Mouse (Mus musculus) CH12.LX (cell line): Measurements from ENCODE around the gene Mecr. TPM values are rescaled to one million over a fixed set of nuclear protein-coding genes. Genes with fewer than 3 reads are reported as not detected.

Experiments
- DNase-seq: peaks from one replicate; pipeline ENCODE4 v3.0.0-alpha.2; 2013; ENCODE audit errors: extremely low read depth
- H3K27ac ChIP-seq: 2 replicates; pipeline ENCODE4 v1.5.1; 2012; ENCODE audit warnings: low read depth, mild to moderate bottlenecking, control low read depth, moderate library complexity; ENCODE audit not compliant: insufficient read depth
- H3K27me3 ChIP-seq: replicated peaks from 2 replicates; pipeline ENCODE3; 2012; ENCODE audit warnings: inconsistent platforms
- H3K36me3 ChIP-seq, 2 experiments: replicated peaks in 1 of 2; 2 replicates each; pipeline versions ENCODE3 to v1.6.1; 2012; ENCODE audit warnings: inconsistent platforms in 1 of 2, low read length in 1 of 2, mild to moderate bottlenecking in 1 of 2, mixed read lengths in 1 of 2, moderate library complexity in 1 of 2; ENCODE audit not compliant: control insufficient read depth in 1 of 2, insufficient read depth in 1 of 2
- H3K4me1 ChIP-seq, 2 experiments: 2 replicates each; pipeline ENCODE4 v1.6.1; 2012; ENCODE audit warnings: inconsistent platforms in 1 of 2, moderate library complexity in 1 of 2; ENCODE audit not compliant: insufficient read depth in 2 of 2, control insufficient read depth in 1 of 2
- H3K4me2 ChIP-seq: 2 replicates; pipeline ENCODE4 v1.6.1; 2012; ENCODE audit warnings: low read depth, mild to moderate bottlenecking, control low read depth; ENCODE audit not compliant: poor library complexity, insufficient read depth, severe bottlenecking
- H3K4me3 ChIP-seq, 3 experiments: fragments of 150-350 bp in 1 of 3; sonication (generic) in 1 of 3; replicated peaks in 1 of 3; 2 replicates each; pipeline versions ENCODE3 to v1.5.1; 2011 to 2012; ENCODE audit warnings: low read depth in 2 of 3, low read length in 2 of 3, mild to moderate bottlenecking in 2 of 3, moderate library complexity in 2 of 3, control low read depth in 1 of 3, improper control_type of control experiment in 1 of 3, inconsistent platforms in 1 of 3, mixed read lengths in 1 of 3; ENCODE audit not compliant: poor library complexity in 1 of 3
- H3K79me2 ChIP-seq: replicated peaks from 2 replicates; pipeline ENCODE4 v1.6.1; 2012; ENCODE audit warnings: mild to moderate bottlenecking, moderate library complexity; ENCODE audit not compliant: control insufficient read depth, poor library complexity, insufficient read depth, severe bottlenecking; ENCODE audit errors: extremely low read depth
- H3K9ac ChIP-seq: 2 replicates; pipeline ENCODE4 v1.6.1; 2012; ENCODE audit warnings: low read depth, mild to moderate bottlenecking, control low read depth, moderate library complexity; ENCODE audit not compliant: insufficient read depth
- H3K9me3 ChIP-seq: replicated peaks from 2 replicates; pipeline ENCODE3; 2012; ENCODE audit warnings: low read length, inconsistent platforms, mixed read lengths
- CHD2 ChIP-seq: IDR thresholded peaks from 2 replicates; pipeline ENCODE4 v1.6.1; 2011; ENCODE audit warnings: low read length, improper control_type of control experiment
- ELF1 ChIP-seq: IDR thresholded peaks from 2 replicates; pipeline ENCODE4 v1.6.1; 2014; ENCODE audit warnings: low read depth, mild to moderate bottlenecking, inconsistent platforms, low read length, improper control_type of control experiment
- ETS1 ChIP-seq: conservative IDR thresholded peaks from 2 replicates; pipeline ENCODE4 v1.6.1; 2012; ENCODE audit warnings: low read depth, mild to moderate bottlenecking, inconsistent platforms, low read length, improper control_type of control experiment, moderate library complexity
- MAFK ChIP-seq: IDR thresholded peaks from 2 replicates; pipeline ENCODE4 v1.6.1; 2011; ENCODE audit warnings: low read length, improper control_type of control experiment; ENCODE audit not compliant: insufficient replicate concordance
- MAZ ChIP-seq: IDR thresholded peaks from 2 replicates; pipeline ENCODE4 v1.6.1; 2012; ENCODE audit warnings: low read depth, mild to moderate bottlenecking, inconsistent platforms, low read length, improper control_type of control experiment, moderate library complexity
- MXI1 ChIP-seq: IDR thresholded peaks from 2 replicates; pipeline ENCODE4 v1.6.1; 2011; ENCODE audit warnings: mild to moderate bottlenecking, low read depth, low read length, improper control_type of control experiment
- MYC ChIP-seq: IDR thresholded peaks from 2 replicates; pipeline ENCODE4 v1.6.1; 2011; ENCODE audit warnings: low read depth, mild to moderate bottlenecking, improper control_type of control experiment, low read length
- NELFE ChIP-seq: IDR thresholded peaks from 2 replicates; pipeline ENCODE4 v1.6.1; 2011; ENCODE audit warnings: low read depth, low read length, improper control_type of control experiment
- PAX5 ChIP-seq: IDR thresholded peaks from 2 replicates; pipeline ENCODE4 v1.6.1; 2012; ENCODE audit warnings: low read length, inconsistent platforms, mixed read lengths
- POLR2AphosphoS2 ChIP-seq: IDR thresholded peaks from 2 replicates; pipeline ENCODE4 v1.6.1; 2011; ENCODE audit warnings: low read depth, low read length, improper control_type of control experiment
- SIN3A ChIP-seq: IDR thresholded peaks from 2 replicates; pipeline ENCODE4 v1.6.1; 2012; ENCODE audit warnings: low read length, improper control_type of control experiment, inconsistent platforms
- ZKSCAN1 ChIP-seq: IDR thresholded peaks from 2 replicates; pipeline ENCODE4 v1.6.1; 2012; ENCODE audit warnings: low read depth, inconsistent platforms, low read length, improper control_type of control experiment, borderline replicate concordance
- ZNF384 ChIP-seq: IDR thresholded peaks from 2 replicates; pipeline ENCODE4 v1.6.1; 2012; ENCODE audit warnings: low read depth, low read length, improper control_type of control experiment, inconsistent platforms
- dilution Hi-C: fragments of 300-500 bp; cut with MboI; formaldehyde crosslinking; loops from 2 replicates; pipeline ENCODE4 v1.14.3; 2020; ENCODE audit warnings: low sequenced_read_pairs; ENCODE audit not compliant: extremely low pct_unique_long_range_greater_than_20kb, extremely low pct_ligation_motif_present
- in situ Hi-C: fragments of 300-500 bp; cut with MboI; formaldehyde crosslinking; loops from 3 replicates; pipeline ENCODE4 v1.14.3; 2019; ENCODE audit warnings: low sequenced_read_pairs, low pct_ligation_motif_present, low pct_unique_long_range_greater_than_20kb, mixed read lengths
- polyA plus RNA-seq: library from polyadenylated mRNA; unstranded; fragments of >175 nt; gene quantifications from 2 replicates; pipeline ENCODE4 v1.2.1, GENCODE M21; 2012; ENCODE audit warnings: low read depth; ENCODE audit not compliant: insufficient read length
- total RNA-seq, 2 experiments: library from RNA; depleted of rRNA; stranded (reverse); fragments of 300-350 nt in 1 of 2; fragments of >200 nt in 1 of 2; gene quantifications; 2 replicates each; pipeline ENCODE4 v1.2.3; 2012 to 2014

Mecr gene
- total and polyA plus RNA-seq, 3 experiments, result 43.0 to 77.3 (median 54.6) TPM

GRCm38 (mm10) chr4:131818926-131819325 lies 24.3 kb upstream of the Mecr start:
- in situ Hi-C loops, result no loop called here
- no peaks in the 10 kb centered on the region for H3K36me3 ChIP-seq
- H3K4me2 ChIP-seq, result no peak overlapping the region
- dilution Hi-C loops, result no loop called here
- no peak overlapping the region for H3K9ac ChIP-seq
- peaks cover 88% of the 10 kb centered on the region for H3K27me3 ChIP-seq
- no peaks in the 10 kb centered on the region for H3K79me2 ChIP-seq
- no peak for DNase-seq
- H3K9me3 ChIP-seq, result no peaks in the 10 kb centered on the region
- H3K4me3 ChIP-seq, result no peak overlapping the region
- TF ChIP-seq ZKSCAN1, result no peak
- no peak for TF ChIP-seq MAFK
- no peak for TF ChIP-seq ELF1
- no peak for TF ChIP-seq POLR2AphosphoS2
- no peak for TF ChIP-seq ETS1
- TF ChIP-seq SIN3A, result no peak
- TF ChIP-seq MXI1, result no peak
- no peak for TF ChIP-seq NELFE
- no peak for TF ChIP-seq MYC
- no peak for TF ChIP-seq PAX5
- TF ChIP-seq, all 38 proteins: peak for 0
- Histone ChIP-seq H3K27ac (no peak overlapping the region), H3K4me1 (no peaks in the 10 kb centered on the region)

- no peaks in the 10 kb centered on the region for H3K9me3 ChIP-seq
- no peaks in the 10 kb centered on the region for H3K36me3 ChIP-seq
- H3K4me1 ChIP-seq, result no peaks in the 10 kb centered on the region
Observed at GRCm38 (mm10) chr4:131821161-131821731, 22.0 kb upstream of the Mecr start.

GRCm38 (mm10) chr4:131822583-131822982 lies 20.7 kb upstream of the Mecr start:
- no peaks in the 10 kb centered on the region for H3K9me3 ChIP-seq
- DNase-seq, result no peak
- in situ Hi-C loops, result no loop called here
- TF ChIP-seq ZNF384 (no peak), MXI1 (no peak)
- TF ChIP-seq, all 38 proteins: peak for 0
- Histone ChIP-seq H3K36me3 (no peaks in the 10 kb centered on the region), H3K27me3 (peaks cover 94% of the 10 kb centered on the region), H3K79me2 (no peaks in the 10 kb centered on the region), H3K9ac (no peak overlapping the region), H3K4me2 (no peak overlapping the region), H3K27ac (no peak overlapping the region), H3K4me1 (no peaks in the 10 kb centered on the region), H3K4me3 (no peak overlapping the region)
- dilution Hi-C loops, result no loop called here

More at GRCm38 (mm10) chr4:131821161-131821731, 22.0 kb upstream of the Mecr start:
- Histone ChIP-seq H3K9ac (no peak overlapping the region), H3K27ac (no peak overlapping the region), H3K4me3 (no peak overlapping the region), H3K4me2 (no peak overlapping the region), H3K27me3 (peaks cover 90% of the 10 kb centered on the region), H3K79me2 (no peaks in the 10 kb centered on the region)
- in situ Hi-C loops, result no loop called here
- DNase-seq, result no peak
- dilution Hi-C loops, result no loop called here
- TF ChIP-seq CHD2 (no peak), MAZ (no peak)
